Mouse (Mus musculus): ENCODE measurements at regions not wholly inside any gene's neighbourhood (a gene's known extent, or its start where the extent isn't known, plus 50 kb on each side); places are given as distances from the start of the nearest gene placed in this dataset.

DNA sequence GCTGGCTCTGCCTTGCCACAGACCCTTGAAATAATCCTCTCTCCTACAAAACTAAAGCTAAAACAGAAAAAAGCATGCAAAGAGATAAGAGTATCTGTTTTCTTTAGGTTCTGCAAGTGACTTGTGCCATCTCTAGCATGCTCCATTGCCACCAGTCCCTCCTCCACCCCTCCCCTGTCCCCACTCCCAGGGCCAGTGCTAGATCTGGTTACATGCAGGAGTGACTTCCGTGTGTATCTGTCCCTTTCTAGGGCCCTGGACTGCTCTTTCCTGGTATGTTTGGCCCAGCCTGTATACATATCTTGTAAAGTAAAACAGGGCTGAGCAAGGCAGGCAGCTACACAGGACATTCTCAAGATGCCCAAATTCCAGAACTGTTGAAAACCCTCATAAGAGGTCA is 313.9 kb upstream of the Meis1 start:
- TF ChIP-seq CTCF (IDR thresholded peaks at IDR 0.05; ENCODE audit: extremely low read depth, insufficient read depth, low read length) (no peak), POLR2A (IDR thresholded peaks at IDR 0.05; ENCODE audit: extremely low read depth, insufficient read depth, low read length) (no peak)

All from cortical plate, adult 2 months (tissue).